Mouse (Mus musculus): Measurements from ENCODE around the gene Rps9. TPM values are rescaled to one million over a fixed set of nuclear protein-coding genes. Genes with fewer than 3 reads are reported as not detected.

Gene Rps9
- 11.8 TPM for polyA plus RNA-seq (2014; fragmentation: Illumina TruSeq; extraction: RNeasy Lipid Tissue Mini Kit (QIAGEN cat#74804); ENCODE audit: low read depth, low replicate concordance)

DNA sequence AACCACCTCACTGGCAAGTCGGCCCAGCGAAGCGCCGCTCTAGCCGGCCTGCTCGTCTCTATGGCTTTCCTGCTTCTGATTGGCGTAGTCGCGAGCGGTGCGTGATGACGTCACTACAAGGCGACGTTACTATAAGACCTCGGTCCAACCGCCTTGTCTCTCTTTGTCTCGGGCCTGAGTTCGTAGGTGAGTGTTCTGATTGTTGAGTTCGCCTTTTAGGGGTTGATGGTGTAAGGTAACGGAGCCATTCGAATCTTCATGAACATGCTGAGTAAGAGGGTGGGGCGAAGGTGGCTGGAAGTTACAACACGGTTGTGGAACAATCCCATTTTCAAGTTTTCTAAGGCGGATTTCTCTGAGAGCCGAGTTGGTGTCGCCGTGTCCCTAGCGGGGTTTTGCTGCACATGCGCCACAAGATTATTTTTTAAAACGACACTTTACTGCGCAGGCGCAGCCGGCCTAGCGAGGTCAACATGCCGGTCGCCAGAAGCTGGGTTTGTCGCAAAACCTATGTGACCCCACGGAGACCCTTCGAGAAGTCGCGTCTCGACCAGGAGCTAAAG, at the start of gene Rps9:
Rps9 (plus strand) TSS at position 115 of the 563 bp plus-strand sequence.

DNA sequence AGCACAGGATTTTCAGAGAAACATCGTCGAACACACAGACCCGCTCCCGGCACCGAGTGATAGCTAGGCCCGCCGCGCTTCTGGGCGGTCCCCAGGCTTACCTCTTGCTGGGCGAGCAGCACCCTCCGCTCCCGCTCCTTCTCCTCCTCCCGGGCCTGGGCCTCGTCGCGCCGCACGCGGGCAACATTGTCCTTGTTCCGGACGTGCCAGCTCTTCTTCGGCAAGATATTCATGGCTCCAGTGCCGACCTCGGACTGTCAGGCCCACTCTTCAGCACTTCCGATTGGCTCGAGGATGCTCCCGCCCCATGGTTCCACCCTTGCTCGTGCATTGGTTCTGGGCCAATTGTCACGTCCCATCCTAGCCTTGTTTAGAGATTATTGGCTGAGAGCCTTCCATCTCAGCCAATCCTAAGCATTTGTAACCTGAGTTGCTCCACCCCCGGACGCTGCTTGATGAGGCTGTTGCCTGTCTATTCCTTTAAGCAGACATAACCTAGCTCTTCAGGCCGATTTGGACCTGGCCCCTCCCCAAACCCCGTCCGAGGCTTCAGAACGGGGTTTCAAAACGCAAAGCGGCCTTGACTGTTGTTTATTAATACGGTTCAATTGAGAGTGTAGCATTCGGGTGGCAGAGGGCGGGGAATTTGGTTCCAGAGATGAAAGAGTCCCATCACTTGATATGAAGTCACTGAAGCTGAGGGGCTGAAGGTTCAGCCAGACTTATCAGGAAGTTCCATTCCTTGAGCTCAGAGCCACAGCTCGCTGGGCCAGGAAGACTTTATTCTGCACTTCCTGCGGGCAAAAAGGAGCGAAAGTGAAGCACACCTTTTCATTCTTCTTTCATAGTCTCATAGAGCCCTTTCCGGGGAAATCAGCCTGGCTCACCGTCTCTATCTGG, 38.3 kb upstream of the Rps9 start, which contains the start of gene Leng1:
Leng1 (minus strand) TSS at position 626 of the 900 bp plus-strand sequence.

DNA sequence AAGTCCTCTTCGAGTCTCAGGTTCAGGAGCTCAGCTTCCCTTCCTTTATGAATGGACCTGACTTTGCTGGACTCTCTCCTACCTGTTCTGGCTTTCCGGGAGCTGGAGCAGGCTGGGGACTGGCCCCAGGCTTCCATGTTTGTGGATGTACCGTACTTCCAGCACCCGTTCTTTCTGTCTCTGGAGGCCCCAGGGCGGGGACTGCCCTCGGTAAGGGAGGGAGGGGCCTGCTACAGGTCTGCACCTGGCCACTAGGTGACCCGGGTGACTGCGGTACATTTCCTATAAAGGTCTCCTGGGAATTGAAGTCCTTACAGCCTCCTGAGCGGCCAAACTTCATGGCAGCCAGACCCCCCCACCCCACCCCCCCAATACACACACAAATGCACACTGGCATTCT, 26.5 kb upstream of the Rps9 start, which contains the start of gene Tmc4:
Tmc4 (minus strand) TSS at position 212 of the 400 bp plus-strand sequence.

DNA sequence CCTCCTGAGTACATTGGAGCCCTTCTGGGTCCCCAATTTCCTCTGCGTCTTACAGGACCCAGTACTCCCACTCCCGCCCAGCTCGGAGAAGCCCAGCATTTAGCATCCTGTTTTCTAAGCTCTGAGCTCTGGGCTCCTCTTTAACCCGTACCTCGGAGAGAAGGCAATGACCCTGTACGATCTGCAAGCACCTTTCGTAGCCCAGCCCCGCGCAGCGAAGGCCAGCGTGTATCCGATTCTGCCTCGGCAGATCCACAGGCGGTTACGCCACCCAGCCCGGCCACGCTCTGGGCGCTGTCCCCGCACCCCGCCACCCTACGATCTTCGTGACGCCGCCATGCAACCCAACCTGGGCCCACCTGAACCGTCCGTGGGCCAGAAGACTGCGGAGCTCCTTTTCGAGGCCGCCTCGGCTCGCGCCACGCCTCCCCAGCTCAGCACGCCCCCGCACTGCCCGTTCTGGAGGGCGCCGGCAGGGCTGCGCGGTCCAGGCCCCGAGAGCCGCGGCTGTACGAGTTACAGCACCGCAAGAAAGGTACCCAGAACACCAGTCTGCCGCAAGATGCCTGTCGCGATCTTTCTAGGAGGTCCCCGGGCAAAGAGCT, 11.3 kb upstream of the Rps9 start, which contains the start of gene Tsen34:
Tsen34 (plus strand) TSS at position 482 of the 605 bp plus-strand sequence.

DNA sequence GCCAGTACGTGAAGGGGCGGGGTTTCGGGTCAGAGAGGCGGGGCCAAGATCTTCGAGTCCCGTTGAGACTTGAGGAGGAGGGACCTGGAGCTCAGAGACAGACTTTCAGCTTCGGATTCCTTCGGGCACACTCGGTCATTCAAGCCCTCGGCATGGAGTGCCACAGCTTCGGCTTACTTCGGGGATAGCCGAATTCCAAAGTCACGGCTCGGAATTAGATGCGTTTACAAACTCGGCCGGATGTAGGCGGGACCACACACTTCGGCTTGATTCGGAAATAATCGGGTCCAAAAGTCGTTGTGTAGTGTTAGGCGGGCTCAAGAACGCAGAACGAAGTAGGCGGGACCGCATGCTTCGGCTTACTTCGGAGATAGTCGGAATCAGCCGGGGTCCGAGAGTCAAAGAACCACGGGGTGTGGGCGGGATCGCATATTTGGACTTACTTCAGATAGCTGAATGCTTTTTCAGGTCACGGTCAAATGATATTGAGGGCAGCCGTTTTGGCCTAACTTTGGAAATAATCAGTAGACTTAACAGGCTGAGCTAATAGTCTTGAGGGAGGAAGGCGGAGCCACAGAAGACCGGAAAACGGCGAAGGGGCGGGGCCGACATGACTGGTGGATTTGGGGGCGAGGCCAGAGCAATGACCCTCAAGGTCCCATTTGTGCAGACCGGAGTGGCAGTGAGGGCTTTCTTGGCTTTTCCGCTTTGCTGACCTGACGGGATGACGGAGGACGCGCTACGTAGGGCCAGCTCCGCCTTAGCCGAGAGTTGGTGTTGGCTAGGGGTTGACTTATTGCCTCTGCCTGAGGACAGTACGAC, 10.6 kb upstream of the Rps9 start, which contains the start of gene Mboat7:
Mboat7 (minus strand) TSS at position 537 of the 822 bp plus-strand sequence.

DNA sequence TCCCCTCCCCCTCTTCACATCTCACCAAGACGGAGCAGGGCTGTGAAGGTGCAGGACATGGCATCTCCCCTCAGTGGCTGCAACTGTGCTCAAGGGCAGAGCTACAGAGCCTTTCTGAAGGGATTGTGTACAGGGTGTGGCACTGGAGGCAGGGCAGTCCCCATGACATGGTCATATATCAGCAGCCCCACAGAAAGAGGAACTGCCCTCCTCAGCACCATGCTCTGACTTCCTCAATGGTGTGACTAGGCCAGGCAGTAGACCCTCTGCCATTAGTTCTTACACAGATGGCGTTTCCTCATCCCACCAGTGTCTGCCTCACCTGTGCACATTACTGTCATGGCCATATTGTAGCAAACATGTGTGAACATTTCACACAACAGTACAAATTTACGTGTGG, 16.5 kb downstream of the Rps9 start, which contains the start of gene Pirb:
Pirb (minus strand) TSS at position 124 of the 400 bp plus-strand sequence.

Other genes with a start within 250 kb of the Rps9 start
- not detected for gene Tarm1, start 201.4 kb upstream of the Rps9 start, polyA plus RNA-seq (2014; fragmentation: Illumina TruSeq; extraction: RNeasy Lipid Tissue Mini Kit (QIAGEN cat#74804); ENCODE audit: low read depth, low replicate concordance)
- gene Oscar, start 87.8 kb upstream of the Rps9 start, polyA plus RNA-seq (2014; fragmentation: Illumina TruSeq; extraction: RNeasy Lipid Tissue Mini Kit (QIAGEN cat#74804); ENCODE audit: low read depth, low replicate concordance), result not detected
- gene Ndufa3, start 86.6 kb upstream of the Rps9 start, polyA plus RNA-seq (2014; fragmentation: Illumina TruSeq; extraction: RNeasy Lipid Tissue Mini Kit (QIAGEN cat#74804); ENCODE audit: low read depth, low replicate concordance), result 21.2 TPM
- gene Tfpt, start 74.1 kb upstream of the Rps9 start, polyA plus RNA-seq (2014; fragmentation: Illumina TruSeq; extraction: RNeasy Lipid Tissue Mini Kit (QIAGEN cat#74804); ENCODE audit: low read depth, low replicate concordance), result 1.6 TPM
- 23.3 TPM for gene Prpf31, start 74.0 kb upstream of the Rps9 start, polyA plus RNA-seq (2014; fragmentation: Illumina TruSeq; extraction: RNeasy Lipid Tissue Mini Kit (QIAGEN cat#74804); ENCODE audit: low read depth, low replicate concordance)
- 12.3 TPM for gene Cnot3, start 58.7 kb upstream of the Rps9 start, polyA plus RNA-seq (2014; fragmentation: Illumina TruSeq; extraction: RNeasy Lipid Tissue Mini Kit (QIAGEN cat#74804); ENCODE audit: low read depth, low replicate concordance)
- 6.0 TPM for gene Leng1, start 38.2 kb upstream of the Rps9 start, polyA plus RNA-seq (2014; fragmentation: Illumina TruSeq; extraction: RNeasy Lipid Tissue Mini Kit (QIAGEN cat#74804); ENCODE audit: low read depth, low replicate concordance)
- 7.2 TPM for gene Tmc4, start 26.4 kb upstream of the Rps9 start, polyA plus RNA-seq (2014; fragmentation: Illumina TruSeq; extraction: RNeasy Lipid Tissue Mini Kit (QIAGEN cat#74804); ENCODE audit: low read depth, low replicate concordance)
- 9.3 TPM for gene Tsen34, start 11.1 kb upstream of the Rps9 start, polyA plus RNA-seq (2014; fragmentation: Illumina TruSeq; extraction: RNeasy Lipid Tissue Mini Kit (QIAGEN cat#74804); ENCODE audit: low read depth, low replicate concordance)
- 61.1 TPM for gene Mboat7, start 10.5 kb upstream of the Rps9 start, polyA plus RNA-seq (2014; fragmentation: Illumina TruSeq; extraction: RNeasy Lipid Tissue Mini Kit (QIAGEN cat#74804); ENCODE audit: low read depth, low replicate concordance)
- 2.7 TPM for gene Pirb, start 16.4 kb downstream of the Rps9 start, polyA plus RNA-seq (2014; fragmentation: Illumina TruSeq; extraction: RNeasy Lipid Tissue Mini Kit (QIAGEN cat#74804); ENCODE audit: low read depth, low replicate concordance)
- gene Gm15448, start 121.7 kb downstream of the Rps9 start, polyA plus RNA-seq (2014; fragmentation: Illumina TruSeq; extraction: RNeasy Lipid Tissue Mini Kit (QIAGEN cat#74804); ENCODE audit: low read depth, low replicate concordance), result not detected
- gene Pira2, start 141.1 kb downstream of the Rps9 start, polyA plus RNA-seq (2014; fragmentation: Illumina TruSeq; extraction: RNeasy Lipid Tissue Mini Kit (QIAGEN cat#74804); ENCODE audit: low read depth, low replicate concordance), result 0.58 TPM
- not detected for gene Gm14548, start 194.1 kb downstream of the Rps9 start, polyA plus RNA-seq (2014; fragmentation: Illumina TruSeq; extraction: RNeasy Lipid Tissue Mini Kit (QIAGEN cat#74804); ENCODE audit: low read depth, low replicate concordance)
- gene Lilra6, start 211.5 kb downstream of the Rps9 start, polyA plus RNA-seq (2014; fragmentation: Illumina TruSeq; extraction: RNeasy Lipid Tissue Mini Kit (QIAGEN cat#74804); ENCODE audit: low read depth, low replicate concordance), result not detected